Mouse (Mus musculus) forebrain, embryonic 10.5 days (tissue): Measurements from ENCODE around the gene Coro1c. TPM values are rescaled to one million over a fixed set of nuclear protein-coding genes. Genes with fewer than 3 reads are reported as not detected.

ENCODE experiments used
- DNase-seq: peaks from one replicate; pipeline ENCODE4 v3.0.0-alpha.2; 2017; ENCODE audit warnings: low spot score; ENCODE audit errors: extremely low spot score
- H3K27ac ChIP-seq: fragments of 300-500 bp; sonication (generic); 2 replicates; pipeline ENCODE4 v1.5.1; 2016; ENCODE audit warnings: mild to moderate bottlenecking
- H3K27me3 ChIP-seq: fragments of 300-500 bp; sonication (generic); 2 replicates; pipeline ENCODE4 v1.6.1; 2016; ENCODE audit warnings: mild to moderate bottlenecking; ENCODE audit not compliant: poor library complexity, severe bottlenecking
- H3K36me3 ChIP-seq: fragments of 300-500 bp; sonication (generic); replicated peaks from 2 replicates; pipeline ENCODE4 v1.6.1; 2016; ENCODE audit warnings: mild to moderate bottlenecking, moderate library complexity
- H3K4me1 ChIP-seq: fragments of 300-500 bp; sonication (generic); 2 replicates; pipeline ENCODE4 v1.6.1; 2016
- H3K4me3 ChIP-seq: fragments of 300-500 bp; sonication (generic); 2 replicates; pipeline ENCODE4 v1.5.1; 2016; ENCODE audit warnings: mild to moderate bottlenecking, moderate library complexity
- H3K9me3 ChIP-seq: fragments of 300-500 bp; sonication (generic); 2 replicates; pipeline ENCODE4 v1.6.1; 2016; ENCODE audit warnings: mild to moderate bottlenecking, moderate library complexity
- WGBS: fragments of 180-500 bp; shearing (Covaris S2); methylation state at CpG from one replicate; pipeline ENCODE4 v1.1.7; 2016; 5-methylcytosine and 5-hydroxymethylcytosine counted together
- polyA plus RNA-seq: library from polyadenylated mRNA; unstranded; fragments of >200 nt; fragmentation: Nextera tagmentation; extraction: Ambion mirVana; gene quantifications from 2 replicates; pipeline ENCODE4 v1.2.1, GENCODE M21; 2016

The Coro1c gene
- polyA plus RNA-seq, 1 experiment from 2014 or later = 209 TPM

- H3K27ac ChIP-seq = no peak overlapping the region
- no peak overlapping the region for H3K4me3 ChIP-seq
- no peak for DNase-seq
- H3K36me3 ChIP-seq = peaks cover 14% of the 10 kb centered on the region
- 74% methylated on average over 4 of the region's 4 CpGs for WGBS
- peaks cover 47% of the 10 kb centered on the region for H3K4me1 ChIP-seq
- H3K27me3 ChIP-seq = no peaks in the 10 kb centered on the region
- H3K9me3 ChIP-seq = no peaks in the 10 kb centered on the region
These were observed 18.6 kb downstream of the Coro1c start for GRCm38 (mm10) chr5:113889912-113890311.

GRCm38 (mm10) chr5:113889181-113889906 is 19.2 kb downstream of the Coro1c start:
- Histone ChIP-seq H3K27me3 (no peaks in the 10 kb centered on the region), H3K9me3 (no peaks in the 10 kb centered on the region), H3K4me1 (peaks cover 49% of the 10 kb centered on the region), H3K27ac (peak overlapping the region; percentile 65), H3K4me3 (no peak overlapping the region), H3K36me3 (peaks cover 11% of the 10 kb centered on the region)
- 45% methylated on average over 19 of the region's 19 CpGs for WGBS
- no peak for DNase-seq

GRCm38 (mm10) chr5:113888186-113888795 is 20.3 kb downstream of the Coro1c start:
- H3K4me1 ChIP-seq = peaks cover 59% of the 10 kb centered on the region

GRCm38 (mm10) chr5:113887132-113887531 is 21.4 kb downstream of the Coro1c start:
- no peak for DNase-seq
- Histone ChIP-seq H3K27ac (no peak overlapping the region), H3K9me3 (no peaks in the 10 kb centered on the region), H3K36me3 (peaks cover 19% of the 10 kb centered on the region), H3K27me3 (no peaks in the 10 kb centered on the region), H3K4me1 (peaks cover 69% of the 10 kb centered on the region), H3K4me3 (no peak overlapping the region)
- WGBS = 87% methylated on average over 11 of the region's 11 CpGs

More at GRCm38 (mm10) chr5:113888186-113888795, 20.3 kb downstream of the Coro1c start:
- H3K9me3 ChIP-seq = no peaks in the 10 kb centered on the region
- no peak overlapping the region for H3K4me3 ChIP-seq
- peaks cover 11% of the 10 kb centered on the region for H3K36me3 ChIP-seq
- H3K27ac ChIP-seq = peak overlapping the region; percentile 65
- WGBS = 91% methylated on average over 5 of the region's 5 CpGs
- no peaks in the 10 kb centered on the region for H3K27me3 ChIP-seq
- no peak for DNase-seq

GRCm38 (mm10) chr5:113885623-113886022 is 22.9 kb downstream of the Coro1c start:
- Histone ChIP-seq H3K36me3 (peaks cover 30% of the 10 kb centered on the region), H3K9me3 (no peaks in the 10 kb centered on the region), H3K4me3 (no peak overlapping the region), H3K4me1 (peaks cover 64% of the 10 kb centered on the region), H3K27me3 (no peaks in the 10 kb centered on the region), H3K27ac (peak overlapping the region; percentile 52; the same call in 1 of the 2 replicates)
- DNase-seq = no peak
- 80% methylated on average over 8 of the region's 8 CpGs for WGBS

GRCm38 (mm10) chr5:113884750-113885149 is 23.8 kb downstream of the Coro1c start:
- peaks cover 60% of the 10 kb centered on the region for H3K4me1 ChIP-seq

GRCm38 (mm10) chr5:113883384-113883771 is 25.2 kb downstream of the Coro1c start:
- Histone ChIP-seq H3K4me3 (no peak overlapping the region), H3K36me3 (peaks cover 49% of the 10 kb centered on the region), H3K27me3 (no peaks in the 10 kb centered on the region), H3K4me1 (peaks cover 51% of the 10 kb centered on the region), H3K27ac (peak overlapping the region; percentile 72), H3K9me3 (no peaks in the 10 kb centered on the region)
- WGBS = 70% methylated on average over 3 of the region's 3 CpGs
- DNase-seq = no peak

More at GRCm38 (mm10) chr5:113884750-113885149, 23.8 kb downstream of the Coro1c start:
- 83% methylated on average over 7 of the region's 7 CpGs for WGBS
- Histone ChIP-seq H3K27ac (no peak overlapping the region), H3K36me3 (peaks cover 36% of the 10 kb centered on the region), H3K27me3 (no peaks in the 10 kb centered on the region), H3K9me3 (no peaks in the 10 kb centered on the region), H3K4me3 (no peak overlapping the region)
- no peak for DNase-seq

- Histone ChIP-seq H3K4me3 (no peak overlapping the region), H3K9me3 (no peaks in the 10 kb centered on the region), H3K27me3 (no peaks in the 10 kb centered on the region), H3K36me3 (peaks cover 55% of the 10 kb centered on the region), H3K4me1 (peaks cover 47% of the 10 kb centered on the region), H3K27ac (peak overlapping the region; percentile 72)
- 83% methylated on average over 15 of the region's 15 CpGs for WGBS
- no peak for DNase-seq
These were observed 25.8 kb downstream of the Coro1c start for GRCm38 (mm10) chr5:113882566-113883383.

- no peak for DNase-seq
- peaks cover 66% of the 10 kb centered on the region for H3K36me3 ChIP-seq
- no peak overlapping the region for H3K4me3 ChIP-seq
- H3K27ac ChIP-seq = peak overlapping the region; percentile 16; the same call in 1 of the 2 replicates
- peaks cover 42% of the 10 kb centered on the region for H3K4me1 ChIP-seq
- H3K27me3 ChIP-seq = no peaks in the 10 kb centered on the region
- H3K9me3 ChIP-seq = no peaks in the 10 kb centered on the region
- 93% methylated on average over 14 of the region's 14 CpGs for WGBS
These were observed 27.4 kb downstream of the Coro1c start for GRCm38 (mm10) chr5:113881136-113881535.

GRCm38 (mm10) chr5:113878943-113879617 is 29.5 kb downstream of the Coro1c start:
- DNase-seq = no peak
- H3K4me1 ChIP-seq = peaks cover 40% of the 10 kb centered on the region
- no peaks in the 10 kb centered on the region for H3K27me3 ChIP-seq
- WGBS = 95% methylated on average over 17 of the region's 17 CpGs
- no peak overlapping the region for H3K27ac ChIP-seq
- H3K36me3 ChIP-seq = peaks cover 83% of the 10 kb centered on the region
- no peaks in the 10 kb centered on the region for H3K9me3 ChIP-seq
- no peak overlapping the region for H3K4me3 ChIP-seq

GRCm38 (mm10) chr5:113877565-113877964 is 31.0 kb downstream of the Coro1c start:
- Histone ChIP-seq H3K9me3 (no peaks in the 10 kb centered on the region), H3K36me3 (peaks cover 80% of the 10 kb centered on the region), H3K4me3 (no peak overlapping the region), H3K27me3 (no peaks in the 10 kb centered on the region), H3K27ac (no peak overlapping the region), H3K4me1 (peaks cover 40% of the 10 kb centered on the region)
- no peak for DNase-seq
- WGBS = 81% methylated on average over 3 of the region's 3 CpGs

- Histone ChIP-seq H3K4me1 (peaks cover 51% of the 10 kb centered on the region), H3K36me3 (peaks cover 66% of the 10 kb centered on the region), H3K9me3 (no peaks in the 10 kb centered on the region), H3K27ac (peak overlapping the region; percentile 48; the same call in 1 of the 2 replicates), H3K27me3 (no peaks in the 10 kb centered on the region), H3K4me3 (no peak overlapping the region)
- WGBS = 91% methylated on average over 7 of the region's 7 CpGs
- no peak for DNase-seq
These were observed 32.4 kb downstream of the Coro1c start for GRCm38 (mm10) chr5:113876176-113876575.
